Mouse (Mus musculus) mammary gland, adult 2 months (tissue): ENCODE data around the gene Gm21731. TPM values are rescaled to one million over a fixed set of nuclear protein-coding genes. Genes with fewer than 3 reads are reported as not detected.

Source experiments
- polyA plus RNA-seq: library from polyadenylated mRNA; depleted of rRNA; stranded (reverse); fragments of >200 nt; gene quantifications from 2 replicates; pipeline ENCODE4 v1.2.3, GENCODE M21; 2012; ENCODE audit warnings: low replicate concordance; rRNA removed

Gene Gm21731
- polyA plus RNA-seq, result not detected in 2 replicates

DNA sequence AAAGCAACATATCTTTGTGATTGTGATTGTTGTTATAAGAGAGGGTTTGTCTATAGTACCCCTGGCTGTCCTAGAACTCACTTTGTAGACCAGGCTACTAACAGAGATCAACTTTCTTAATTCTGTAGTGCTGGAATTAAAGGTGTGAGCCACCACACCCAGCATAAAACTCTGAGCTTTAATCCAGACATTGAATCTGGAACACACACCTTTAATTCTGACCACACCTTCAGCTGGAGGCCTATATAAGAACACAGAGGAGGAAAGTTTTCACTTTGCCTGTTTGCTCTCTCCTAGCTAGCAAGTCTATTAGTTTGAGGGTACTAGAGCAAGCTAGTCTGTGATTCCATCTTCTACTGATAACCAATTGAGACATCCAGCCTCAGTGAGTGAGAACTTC is at the start of gene Gm21731:
TSS of gene Gm21731 (plus strand) at position 301 of the 400 bp plus-strand sequence.

DNA sequence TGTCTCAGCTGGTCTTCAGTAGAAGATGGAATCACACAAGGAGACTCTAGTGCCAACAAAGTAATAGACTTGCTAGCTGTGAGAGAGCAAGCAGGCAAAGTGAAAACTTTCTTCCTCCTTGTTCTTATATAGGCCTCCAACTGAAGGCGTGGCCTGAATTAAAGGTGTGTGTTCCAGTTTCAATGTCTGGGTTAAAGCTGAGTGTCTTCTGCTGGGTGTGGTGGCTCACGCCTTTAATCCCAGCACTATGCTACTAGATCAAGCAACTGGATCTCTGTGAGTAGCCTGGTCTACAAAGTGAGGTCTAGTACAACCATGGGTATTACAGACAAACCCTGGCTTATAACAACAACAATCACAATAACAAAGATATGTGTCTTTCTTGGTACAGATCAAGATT is 23.1 kb upstream of the Gm21731 start, which contains the start of gene Gm21762:
TSS of gene Gm21762 (minus strand) at position 101 of the 400 bp plus-strand sequence.

DNA sequence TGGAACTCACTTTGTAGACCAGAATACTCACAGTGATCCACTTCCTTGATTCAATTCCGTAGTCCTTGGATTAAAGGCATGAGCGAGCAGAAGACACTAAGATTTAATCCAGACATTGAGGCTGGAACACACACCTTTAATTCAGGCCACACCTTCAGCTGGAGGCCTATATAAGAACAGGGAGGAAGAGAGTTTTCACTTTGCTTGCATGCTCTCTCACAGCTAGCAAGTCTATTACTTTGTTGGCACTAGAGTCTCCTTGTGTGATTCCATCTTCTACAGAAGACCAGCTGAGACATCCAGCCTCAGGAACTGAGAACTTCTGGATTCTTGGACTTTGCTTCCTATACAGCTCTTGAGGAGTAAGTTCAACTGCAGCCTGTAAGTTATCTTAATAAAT is 24.0 kb downstream of the Gm21731 start, which contains the start of gene AF067061:
TSS of gene AF067061 (plus strand) at position 245 of the 400 bp plus-strand sequence.

Other genes starting within 250 kb of the Gm21731 start
- 0.30 TPM in 1 of 2 replicates, not detected in the other for gene Gm36079, start 212.1 kb upstream of the Gm21731 start, polyA plus RNA-seq
- 3.3 and 7.1 TPM in 2 replicates for gene Gm21188, start 186.9 kb upstream of the Gm21731 start, polyA plus RNA-seq
- not detected in 2 replicates for gene Gm20767, start 98.9 kb upstream of the Gm21731 start, polyA plus RNA-seq
- not detected in 2 replicates for gene Gm21818, start 66.7 kb upstream of the Gm21731 start, polyA plus RNA-seq
- gene Gm21762, start 23.2 kb upstream of the Gm21731 start, polyA plus RNA-seq, result 3.1 and 3.6 TPM in 2 replicates
- gene AF067061, start 24.0 kb downstream of the Gm21731 start, polyA plus RNA-seq, result not detected in 2 replicates
- gene BC147527, start 61.3 kb downstream of the Gm21731 start, polyA plus RNA-seq, result 1.6 and 3.4 TPM in 2 replicates
- not detected in 2 replicates for gene Tcstv3, start 77.8 kb downstream of the Gm21731 start, polyA plus RNA-seq